Mouse (Mus musculus): ENCODE data around the gene Snx32.

Gene Snx32

DNA sequence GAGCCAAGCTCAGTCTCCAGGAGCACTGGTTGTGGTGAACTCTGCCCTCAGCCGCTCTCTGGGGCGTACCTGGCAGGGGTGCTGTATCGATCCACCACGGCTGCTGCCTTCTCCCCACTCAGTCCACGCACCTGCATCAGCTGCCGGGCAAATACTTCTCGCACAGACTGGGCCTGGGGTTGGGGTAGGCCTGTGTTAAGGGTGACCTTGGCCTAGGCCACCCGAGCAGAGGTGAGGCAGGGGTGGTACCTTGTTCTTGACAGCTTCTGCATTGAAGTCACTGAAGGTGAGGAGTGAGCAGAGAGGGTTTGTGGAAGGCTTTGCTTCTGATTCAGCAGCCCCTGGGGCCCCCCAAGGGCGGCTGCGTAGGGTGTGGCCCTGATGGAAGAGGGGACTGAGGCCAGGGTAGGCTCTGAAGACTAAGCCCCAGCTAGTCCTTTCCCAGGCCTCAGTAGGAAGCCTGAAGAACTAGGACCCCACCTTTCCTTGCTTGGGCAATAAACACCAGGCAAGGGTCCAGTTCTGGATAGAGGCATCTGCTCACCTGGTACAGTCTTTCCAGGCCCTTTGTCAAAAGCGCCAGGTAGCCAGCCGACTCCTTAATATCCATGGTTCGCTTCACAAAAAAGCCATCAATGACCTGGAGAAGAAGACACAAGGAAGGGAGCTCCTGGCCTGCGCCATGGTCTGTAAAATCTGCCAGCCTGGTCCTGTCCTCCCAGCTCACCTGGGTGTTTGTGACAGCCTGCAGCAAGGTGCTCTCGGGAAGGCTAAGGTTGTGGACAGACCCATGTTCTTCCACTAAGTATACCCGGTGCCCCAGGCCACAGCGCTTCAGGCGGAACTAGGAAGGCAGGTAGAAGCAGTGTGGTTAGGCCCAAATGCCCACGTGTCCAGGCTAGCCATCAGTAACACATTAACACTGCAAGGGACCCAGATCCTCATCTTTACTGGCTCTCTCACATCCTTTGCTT, 26.7 kb downstream of the Snx32 start:
- no peak for DNase-seq (ENCODE audit: low spot score)

DNA sequence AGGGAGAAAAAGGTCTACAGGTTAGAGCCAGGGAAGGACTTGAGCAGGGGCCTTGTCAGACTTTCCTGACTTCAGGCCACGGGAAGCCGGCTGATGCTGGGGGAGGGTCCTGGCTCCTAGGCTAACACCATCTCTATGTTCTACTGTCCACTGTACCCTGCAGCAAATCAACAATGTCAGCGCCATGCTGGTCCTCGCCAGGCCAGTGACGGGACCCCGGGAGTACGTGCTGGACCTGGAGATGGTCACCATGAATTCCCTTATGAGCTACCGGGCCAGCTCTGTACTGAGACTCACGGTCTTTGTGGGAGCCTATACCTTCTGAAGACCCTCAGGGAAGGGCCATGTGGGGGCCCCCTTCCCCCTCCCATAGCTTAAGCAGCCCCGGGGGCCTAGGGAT, 28.9 kb downstream of the Snx32 start:
- DNase-seq (ENCODE audit: low spot score) = no peak

DNA sequence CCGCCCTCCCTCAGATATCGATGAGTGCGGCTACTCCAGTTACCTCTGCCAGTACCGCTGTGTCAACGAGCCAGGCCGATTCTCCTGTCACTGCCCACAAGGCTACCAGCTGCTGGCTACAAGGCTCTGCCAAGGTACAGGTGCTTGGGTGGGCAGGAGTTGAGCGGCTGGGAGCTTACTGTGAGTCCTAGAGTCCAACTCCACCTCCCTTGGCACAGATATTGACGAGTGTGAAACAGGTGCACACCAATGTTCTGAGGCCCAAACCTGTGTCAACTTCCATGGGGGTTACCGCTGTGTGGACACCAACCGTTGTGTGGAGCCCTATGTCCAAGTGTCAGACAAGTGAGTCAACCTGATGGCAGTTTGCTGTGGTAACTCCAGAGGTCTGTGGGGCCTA, 30.3 kb downstream of the Snx32 start:
- no peak for DNase-seq (ENCODE audit: low spot score)

DNA sequence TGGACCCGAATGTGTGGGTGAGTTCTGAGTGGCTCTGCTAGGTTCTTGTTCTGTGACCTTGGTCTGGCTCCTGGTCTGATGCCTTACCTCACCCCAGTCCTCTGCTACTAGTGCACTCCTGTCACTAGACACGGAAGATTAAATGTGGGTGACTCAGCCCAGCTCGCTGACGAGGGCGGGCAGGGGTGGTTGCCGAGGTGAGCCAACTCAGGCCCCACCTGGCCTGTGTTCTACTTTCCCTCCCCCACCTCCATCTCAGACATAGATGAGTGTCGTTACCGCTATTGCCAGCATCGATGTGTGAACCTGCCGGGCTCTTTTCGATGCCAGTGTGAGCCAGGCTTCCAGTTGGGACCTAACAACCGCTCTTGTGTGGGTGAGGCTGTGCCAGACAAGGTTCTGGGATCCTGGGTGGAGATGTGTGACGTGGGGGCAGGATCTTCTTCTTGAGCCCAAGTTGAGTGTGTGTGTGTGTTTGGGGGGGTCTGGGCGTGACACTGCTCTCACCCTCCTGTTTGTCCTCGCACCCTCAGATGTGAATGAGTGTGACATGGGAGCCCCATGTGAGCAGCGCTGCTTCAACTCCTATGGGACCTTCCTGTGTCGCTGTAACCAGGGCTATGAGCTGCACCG, 32.6 kb downstream of the Snx32 start:
- DNase-seq (ENCODE audit: low spot score) = no peak

DNA sequence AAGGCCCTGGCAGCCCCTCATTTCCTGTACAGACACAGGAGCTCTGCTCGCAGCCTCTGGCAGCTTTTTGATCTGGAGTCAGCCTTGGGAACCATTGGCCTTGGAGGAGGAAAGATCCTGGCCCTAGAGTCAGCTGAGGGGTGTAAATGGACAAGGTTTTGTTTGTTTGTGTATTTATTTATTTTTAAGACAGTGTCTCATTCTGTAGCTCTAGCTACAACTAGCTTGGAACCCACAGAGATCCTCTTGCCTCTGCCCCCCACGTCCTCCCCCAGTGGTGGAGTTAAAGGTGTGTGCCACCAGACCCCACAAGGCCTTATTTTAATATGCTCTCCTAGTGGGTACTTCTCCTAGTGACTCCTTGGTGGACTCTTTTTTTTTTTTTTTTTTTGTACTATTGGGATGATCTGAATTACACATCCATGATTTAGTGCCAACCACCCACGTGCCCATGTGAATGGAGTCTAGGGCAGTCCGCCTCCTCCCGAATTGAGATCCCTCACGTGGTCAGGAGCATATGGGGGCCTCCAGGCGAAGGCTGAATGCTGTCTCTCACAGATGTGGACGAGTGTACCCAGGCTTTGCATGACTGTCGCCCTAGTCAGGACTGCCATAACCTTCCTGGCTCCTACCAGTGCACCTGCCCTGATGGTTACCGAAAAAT, 33.2 kb downstream of the Snx32 start:
- no peak for DNase-seq (ENCODE audit: low spot score)

DNA sequence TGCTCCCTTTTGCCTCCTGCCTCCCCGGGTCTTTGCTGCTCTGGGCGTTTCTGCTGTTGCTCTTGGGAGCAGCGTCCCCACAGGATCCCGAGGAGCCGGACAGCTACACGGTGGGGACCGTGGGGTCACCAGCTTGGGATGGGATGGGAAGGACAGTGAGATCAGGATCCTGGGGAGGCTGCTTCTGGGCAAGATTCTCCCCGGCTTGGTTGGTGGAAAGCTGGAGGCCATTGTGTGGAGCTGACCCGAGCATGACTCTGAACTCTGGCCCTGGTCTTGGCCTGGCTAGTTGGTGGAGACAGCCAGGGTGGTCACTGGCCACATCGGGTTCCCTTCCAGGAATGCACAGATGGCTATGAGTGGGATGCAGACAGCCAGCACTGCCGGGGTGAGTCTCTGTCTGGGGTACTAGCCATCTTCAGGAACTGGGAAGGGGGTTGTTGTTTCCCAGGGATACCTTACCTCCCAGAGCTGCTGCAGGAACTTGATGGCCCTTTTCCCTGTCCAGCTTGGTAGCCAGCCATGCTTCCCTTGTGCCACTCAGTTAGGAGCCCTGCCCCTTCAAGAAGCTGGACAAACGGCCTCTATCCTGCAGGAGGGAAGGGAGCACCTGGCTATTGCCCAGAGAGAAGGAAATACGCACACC, 35.1 kb downstream of the Snx32 start:
- DNase-seq (ENCODE audit: low spot score) = no peak

DNA sequence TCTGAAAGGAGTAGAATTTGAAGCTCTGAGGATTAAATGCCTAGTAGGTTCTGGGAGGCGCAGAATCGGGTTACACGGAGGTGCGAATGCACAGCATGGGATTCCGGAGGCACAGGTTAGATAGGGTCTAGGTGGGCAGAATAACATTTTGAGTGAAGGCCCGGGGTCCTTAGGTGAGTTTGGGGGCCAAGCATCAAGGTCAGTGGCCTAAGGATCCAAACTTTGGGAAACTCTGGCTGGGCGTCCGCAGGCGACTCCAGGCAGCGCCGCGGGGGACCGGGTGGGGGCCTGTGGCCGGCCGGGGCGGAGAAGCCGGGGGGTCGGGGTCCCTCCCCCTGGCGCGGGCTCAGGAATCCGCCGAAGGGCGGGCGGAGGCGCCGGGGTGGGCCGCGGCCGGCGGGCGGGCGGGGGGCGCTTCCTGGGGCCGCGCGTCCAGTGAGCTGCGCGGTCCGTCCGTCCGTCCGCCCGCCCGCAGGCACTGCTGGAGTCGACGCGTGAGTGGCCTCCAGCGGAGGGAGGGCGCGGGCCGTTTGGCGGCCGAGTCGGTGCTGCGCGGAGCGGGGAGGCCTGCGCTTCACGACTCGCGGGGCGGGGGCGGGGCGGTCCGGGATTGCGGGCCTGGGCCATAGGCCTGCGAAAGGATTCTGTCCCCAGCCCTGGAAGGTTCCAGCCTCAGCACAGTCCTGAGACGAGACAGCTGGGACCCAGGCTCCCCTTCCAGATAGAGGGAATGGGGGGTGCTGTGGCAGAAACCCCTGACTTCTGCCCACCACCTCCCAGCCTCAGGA, 35.9 kb downstream of the Snx32 start:
- peak; percentile 44 for DNase-seq (ENCODE audit: low spot score)

DNA sequence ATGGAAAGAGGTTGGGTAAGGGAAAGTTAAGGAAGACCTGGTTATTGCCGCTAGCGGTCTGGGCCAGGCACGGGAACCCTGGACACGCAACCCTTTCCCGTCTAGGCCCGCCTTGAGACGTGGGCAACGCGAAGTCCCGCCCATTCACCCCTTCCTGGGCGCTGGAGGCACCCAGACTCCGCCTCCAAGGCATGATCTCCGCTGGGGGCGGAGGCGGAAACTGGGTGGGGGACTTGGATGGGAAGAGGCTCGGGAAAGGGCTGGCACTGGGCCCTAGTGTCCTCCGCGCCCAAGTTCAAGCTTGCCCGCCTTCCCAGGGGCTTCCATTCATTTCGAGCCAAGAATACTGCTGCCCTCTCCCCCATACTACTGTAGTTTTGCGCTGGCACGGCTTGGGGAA, 36.6 kb downstream of the Snx32 start, which contains the start of gene Efemp2:
Gene Efemp2 (plus strand): TSS at position 235 of the 400 bp plus-strand sequence.
- DNase-seq (ENCODE audit: low spot score) = no peak

DNA sequence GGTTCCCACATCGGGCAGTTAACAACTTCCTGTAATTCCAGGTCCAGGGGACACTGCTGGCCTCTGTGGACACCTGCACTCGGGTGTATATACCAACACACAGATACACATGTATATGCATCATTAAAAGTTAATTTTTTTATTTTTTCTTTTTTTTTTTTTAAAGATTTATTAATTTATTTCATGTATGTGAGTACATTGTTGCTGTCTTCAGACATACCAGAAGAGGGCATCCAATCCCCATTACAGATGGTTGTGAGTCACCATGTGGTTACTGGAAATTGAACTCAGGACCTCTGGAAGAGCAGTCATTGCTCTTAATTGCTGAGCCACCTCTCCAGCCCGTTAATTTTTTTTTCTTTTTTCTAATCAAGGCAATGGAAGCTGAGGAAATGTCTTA, 37.5 kb downstream of the Snx32 start:
- no peak for DNase-seq (ENCODE audit: low spot score)

DNA sequence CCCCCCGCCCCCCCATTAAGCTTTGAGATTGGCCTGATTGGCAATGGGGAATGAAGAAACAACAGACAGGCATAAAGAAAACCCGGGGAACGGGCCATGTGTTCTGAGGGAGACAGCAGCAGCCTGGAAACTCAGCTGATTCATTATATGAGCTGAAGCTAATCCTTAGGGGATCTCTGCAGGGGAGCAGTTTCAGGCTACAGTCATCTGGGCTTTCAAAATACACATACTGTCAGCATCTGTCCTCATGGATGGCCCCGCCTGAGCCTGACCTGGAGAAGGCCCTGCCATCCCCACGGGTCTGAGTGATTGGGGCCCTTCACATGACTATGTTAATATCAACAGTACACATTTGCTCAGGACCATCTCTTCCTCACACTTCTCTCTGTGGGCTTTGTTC, 38.5 kb downstream of the Snx32 start:
- peak; percentile 47 for DNase-seq (ENCODE audit: low spot score)

DNA sequence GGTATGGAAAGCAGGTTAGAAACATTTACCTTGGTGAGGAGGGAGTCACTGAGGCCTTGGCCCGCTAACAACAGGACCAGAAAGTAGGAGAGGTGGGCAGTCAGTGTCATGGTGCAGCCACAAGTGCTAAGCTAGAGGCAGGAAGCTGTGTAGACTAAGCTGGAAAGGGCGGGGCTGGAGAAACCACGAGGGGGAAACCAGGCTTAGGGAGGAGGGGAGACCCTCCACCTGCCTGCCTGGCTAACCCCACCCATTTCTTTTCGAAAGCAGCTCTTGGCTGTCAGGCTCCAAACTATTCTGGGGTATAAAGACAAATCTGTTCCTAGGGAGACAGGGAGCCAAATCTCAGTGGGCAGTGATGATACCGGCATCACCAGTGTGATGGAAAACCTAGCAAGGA, 42.0 kb downstream of the Snx32 start, which contains the start of gene Ctsw:
Gene Ctsw (minus strand): TSS at position 134 of the 400 bp plus-strand sequence.
- no peak for DNase-seq (ENCODE audit: low spot score)

DNA sequence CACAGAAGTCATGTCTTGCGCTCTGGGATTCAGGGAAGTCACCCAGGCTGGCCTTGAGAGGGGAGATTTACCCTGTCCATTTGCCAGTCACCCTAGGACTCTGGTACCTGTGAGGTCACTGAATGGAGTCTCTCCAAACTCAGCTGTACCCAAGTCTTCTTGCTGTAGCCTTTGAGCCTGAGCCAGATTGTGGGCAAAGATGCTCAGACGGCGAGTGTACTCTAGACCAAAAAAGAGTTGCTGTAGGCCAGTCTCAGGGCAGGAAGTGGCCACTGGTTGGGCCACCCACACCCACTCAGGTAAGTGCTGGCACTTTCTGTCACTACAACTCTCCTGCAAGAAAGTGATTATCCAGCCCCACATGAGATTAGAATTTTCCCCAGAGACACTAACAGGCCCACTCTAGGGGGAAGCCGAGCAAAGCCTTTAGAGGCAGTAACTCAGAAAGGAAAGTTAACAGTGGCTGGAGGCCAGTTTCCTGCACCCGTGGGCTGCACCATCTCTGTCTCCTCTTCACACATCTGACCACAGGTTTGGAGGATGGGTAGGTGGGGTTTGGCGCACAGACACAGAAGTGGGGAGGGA, 43.3 kb downstream of the Snx32 start:
- no peak for DNase-seq (ENCODE audit: low spot score)

DNA sequence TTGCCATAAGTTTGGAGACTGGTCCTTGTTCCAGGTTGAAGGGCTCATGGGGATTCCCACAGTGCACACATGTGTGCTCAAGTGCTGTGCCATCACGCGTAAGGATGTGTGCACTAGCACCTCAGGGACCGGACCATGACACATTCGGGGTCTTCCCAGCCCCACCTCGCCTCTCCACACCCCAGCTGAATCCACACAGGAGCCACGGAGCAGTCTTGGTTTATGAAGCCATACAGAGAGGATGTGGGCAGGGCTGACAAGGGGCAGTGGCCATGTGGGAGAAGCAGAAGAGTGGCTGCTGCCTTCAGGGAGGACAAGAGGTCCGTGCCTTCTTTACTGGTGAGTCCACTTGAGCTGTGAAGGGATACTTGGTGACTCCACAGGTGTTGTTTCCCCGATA, 45.3 kb downstream of the Snx32 start:
- no peak for DNase-seq (ENCODE audit: low spot score)

DNA sequence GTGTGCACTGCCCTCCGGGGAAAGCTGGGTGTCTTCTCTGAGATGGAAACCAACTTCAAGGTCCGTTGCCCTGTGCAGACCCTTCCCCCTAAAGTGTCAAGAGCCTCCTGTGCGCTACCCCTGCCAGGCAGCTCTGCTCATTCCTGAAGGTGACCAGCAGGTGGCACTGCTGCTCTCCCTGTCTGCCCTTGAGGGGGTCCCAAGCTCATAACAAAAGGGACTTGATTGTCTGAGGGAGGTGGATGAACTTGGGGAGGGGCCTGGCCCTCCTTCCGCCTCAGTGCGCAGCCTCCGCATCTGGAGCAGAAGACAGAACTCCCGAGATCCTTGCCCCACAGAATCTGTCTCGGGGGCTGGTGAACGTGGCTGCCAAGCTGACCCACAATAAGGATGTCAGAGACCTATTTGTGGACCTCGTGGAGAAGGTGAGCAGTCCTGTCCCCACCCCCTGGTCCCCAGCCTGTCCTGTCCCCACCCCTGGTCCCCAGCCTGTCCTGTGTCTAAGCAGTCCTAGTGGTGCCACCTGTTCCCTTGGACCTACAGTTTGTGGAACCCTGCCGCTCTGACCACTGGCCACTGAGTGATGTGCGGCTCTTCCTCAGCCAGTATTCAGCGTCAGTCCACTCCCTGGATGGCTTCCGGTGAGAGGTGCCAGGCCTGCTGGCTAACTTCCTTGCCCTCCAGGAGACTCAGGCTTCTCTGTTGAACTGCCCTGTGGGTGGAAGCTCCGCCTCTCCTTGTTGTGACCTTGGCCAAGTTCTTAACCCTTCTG, 46.4 kb downstream of the Snx32 start:
- peak; percentile 25 for DNase-seq (ENCODE audit: low spot score)

DNA sequence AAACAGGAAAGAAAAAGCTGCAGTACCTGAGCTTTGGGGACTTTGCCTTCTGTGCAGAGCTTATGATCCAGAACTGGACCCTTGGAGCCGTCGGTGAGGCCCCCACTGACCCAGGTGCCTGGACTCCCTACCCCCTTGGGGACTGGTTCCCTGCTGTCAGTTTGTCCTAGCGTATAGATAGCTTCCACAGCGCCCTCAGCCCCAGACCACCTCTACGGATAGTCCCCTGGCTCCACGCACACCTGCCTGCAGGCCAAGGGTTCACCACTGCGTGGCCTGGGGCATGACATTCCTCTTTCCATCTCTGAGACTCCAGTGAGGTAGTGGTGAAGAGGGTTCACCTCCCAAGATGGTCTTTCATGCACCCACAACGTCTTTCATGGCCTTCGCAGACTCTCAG, 47.1 kb downstream of the Snx32 start:
- DNase-seq (ENCODE audit: low spot score) = no peak

DNA sequence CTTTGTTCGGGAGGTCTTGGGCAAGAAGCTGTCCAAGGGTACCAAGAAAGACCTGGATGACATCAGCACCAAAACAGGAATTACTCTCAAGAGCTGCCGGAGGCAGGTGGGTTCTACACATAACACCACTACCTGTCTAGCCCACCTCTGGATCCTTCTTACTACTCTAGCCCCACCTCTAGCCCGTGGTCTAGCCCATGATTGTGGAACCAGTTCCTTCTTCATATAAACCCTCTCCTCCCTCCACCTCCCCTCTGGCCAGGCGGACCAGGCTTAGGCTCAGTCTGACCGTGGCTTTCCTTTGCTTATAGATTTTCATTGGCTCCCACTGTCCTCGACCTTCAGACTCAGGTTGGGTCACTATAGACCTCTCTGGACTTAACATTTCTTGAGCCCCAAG, 48.9 kb downstream of the Snx32 start:
- no peak for DNase-seq (ENCODE audit: low spot score)

DNA sequence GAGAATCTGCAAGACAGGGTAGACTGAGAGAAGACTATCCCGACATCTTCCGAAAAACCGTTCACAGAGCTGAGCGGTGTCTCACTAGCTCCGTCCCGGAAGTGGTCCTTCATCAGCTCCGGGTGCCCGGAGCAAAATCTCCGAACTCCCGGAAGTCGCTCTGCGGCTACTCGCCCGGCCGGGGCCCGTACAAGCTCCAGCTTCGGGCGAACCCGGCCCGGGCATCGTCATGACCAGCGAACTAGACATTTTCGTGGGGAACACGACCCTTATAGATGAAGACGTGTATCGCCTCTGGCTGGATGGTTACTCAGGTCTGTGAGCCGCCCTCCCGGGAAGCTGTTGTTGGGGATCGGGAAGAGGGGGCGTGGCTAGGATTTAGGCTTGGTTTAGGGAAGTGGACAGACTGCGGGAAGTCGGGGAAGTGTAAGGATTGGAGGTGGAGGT, 49.9 kb downstream of the Snx32 start, which contains the start of gene Fibp:
Gene Fibp (plus strand): TSS at position 151 of the 447 bp plus-strand sequence.
- DNase-seq (ENCODE audit: low spot score) = peak; percentile 85

DNA sequence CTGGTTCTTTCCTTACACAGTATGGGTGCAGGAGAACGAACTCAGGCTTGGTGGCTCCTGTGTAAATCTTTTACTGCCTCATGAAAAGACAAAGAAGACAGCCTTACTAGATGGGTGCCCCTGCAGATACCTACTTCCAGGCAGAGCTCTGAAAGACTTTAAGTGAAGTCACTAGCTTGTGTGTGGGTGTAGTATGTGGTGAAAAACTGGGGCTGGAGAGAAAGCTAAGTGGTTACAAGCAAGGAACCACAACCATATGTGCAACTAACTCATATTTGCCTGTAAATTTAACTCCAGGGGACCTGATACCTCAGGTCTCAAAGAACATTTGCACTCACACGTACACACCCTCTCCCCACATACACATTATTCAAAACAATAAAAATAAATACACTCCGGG, 50.4 kb downstream of the Snx32 start:
- DNase-seq (ENCODE audit: low spot score) = no peak

DNA sequence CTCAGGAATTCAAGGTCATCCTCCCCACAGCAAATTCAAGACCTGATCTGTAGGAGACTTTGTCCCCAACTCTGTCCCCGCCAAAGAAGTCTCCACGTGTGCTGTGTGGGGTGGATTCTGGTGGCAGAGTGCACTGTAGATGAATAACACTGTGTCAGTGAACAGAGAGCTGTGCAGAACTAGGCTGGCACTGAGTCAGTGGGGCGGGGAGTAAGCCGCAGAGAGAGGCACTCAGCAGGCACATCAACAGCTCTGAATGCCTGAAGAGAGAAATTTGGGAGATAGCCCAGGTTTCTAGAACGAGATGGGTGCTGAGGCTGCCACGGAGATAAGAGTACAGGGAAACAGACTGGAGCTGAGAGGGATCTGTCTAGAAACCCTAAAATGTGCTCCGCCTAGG, 51.3 kb downstream of the Snx32 start:
- DNase-seq (ENCODE audit: low spot score) = peak; percentile 16

Measured in MN1 (cell line).